Mouse (Mus musculus) MEL (cell line): Measurements from ENCODE around the gene Rpl24. TPM values are rescaled to one million over a fixed set of nuclear protein-coding genes. Genes with fewer than 3 reads are reported as not detected.

Experiments
- DNase-seq: peaks from one replicate; pipeline ENCODE4 v3.0.0; 2011; ENCODE audit warnings: low read depth, low spot score
- H3K27ac ChIP-seq: 2 replicates; pipeline ENCODE4 v1.5.1; 2012; ENCODE audit warnings: low read depth, mild to moderate bottlenecking, control low read depth, low read length, moderate library complexity; ENCODE audit not compliant: control insufficient read depth
- H3K27me3 ChIP-seq, 2 experiments: fragments of 150-350 bp in 1 of 2; sonication (generic) in 1 of 2; 2 replicates each; pipeline ENCODE4 v1.6.1; 2012; ENCODE audit warnings: low read length in 2 of 2, mild to moderate bottlenecking in 2 of 2, improper control_type of control experiment in 1 of 2, moderate library complexity in 1 of 2; ENCODE audit not compliant: insufficient read depth in 2 of 2, control insufficient read depth in 1 of 2
- H3K36me3 ChIP-seq, 2 experiments: 2 replicates each; pipeline ENCODE4 v1.6.1; 2012 to 2014; ENCODE audit warnings: low read length in 2 of 2, improper control_type of control experiment in 1 of 2, inconsistent platforms in 1 of 2, mild to moderate bottlenecking in 1 of 2; ENCODE audit not compliant: insufficient read depth in 2 of 2, control insufficient read depth in 1 of 2
- H3K4me1 ChIP-seq, 2 experiments: fragments of 150-350 bp in 1 of 2; sonication (generic) in 1 of 2; 2 replicates each; pipeline ENCODE4 v1.6.1; 2012; ENCODE audit warnings: low read length in 2 of 2, improper control_type of control experiment in 1 of 2, mild to moderate bottlenecking in 1 of 2; ENCODE audit not compliant: insufficient read depth in 2 of 2, control insufficient read depth in 1 of 2
- H3K4me3 ChIP-seq, 2 experiments: fragments of 150-350 bp in 1 of 2; sonication (generic) in 1 of 2; 2 replicates each; pipeline ENCODE4 v1.5.1; 2012; ENCODE audit warnings: low read depth in 2 of 2, low read length in 2 of 2, mild to moderate bottlenecking in 2 of 2, moderate library complexity in 2 of 2, control low read depth in 1 of 2, improper control_type of control experiment in 1 of 2; ENCODE audit not compliant: control insufficient read depth in 1 of 2, insufficient read depth in 1 of 2
- H3K79me2 ChIP-seq: 2 replicates; pipeline ENCODE4 v1.6.1; 2012; ENCODE audit warnings: mild to moderate bottlenecking, low read length, moderate library complexity; ENCODE audit not compliant: control insufficient read depth, poor library complexity, insufficient read depth
- H3K9ac ChIP-seq: 2 replicates; pipeline ENCODE4 v1.6.1; 2012; ENCODE audit warnings: low read depth, mild to moderate bottlenecking, control low read depth, low read length, moderate library complexity; ENCODE audit not compliant: control insufficient read depth, poor library complexity, severe bottlenecking
- H3K9me3 ChIP-seq: fragments of 150-350 bp; sonication (generic); replicated peaks from 2 replicates; pipeline ENCODE4 v1.6.1; 2012; ENCODE audit warnings: mild to moderate bottlenecking, low read length, improper control_type of control experiment, moderate library complexity; ENCODE audit not compliant: insufficient read depth
- CHD1 ChIP-seq: IDR thresholded peaks from 2 replicates; pipeline ENCODE4 v1.6.1; 2012; ENCODE audit warnings: low read depth, mild to moderate bottlenecking, inconsistent platforms, low read length, improper control_type of control experiment
- CHD2 ChIP-seq: IDR thresholded peaks from 2 replicates; pipeline ENCODE4 v1.6.1; 2011; ENCODE audit warnings: low read length, improper control_type of control experiment
- CTCF ChIP-seq, 3 experiments: IDR thresholded peaks in 2 of 3; conservative IDR thresholded peaks in 1 of 3; 2 replicates each; pipeline ENCODE4 v1.5.1; 2011 to 2012; ENCODE audit warnings: low read length in 3 of 3, low read depth in 2 of 3, mild to moderate bottlenecking in 2 of 3, improper control_type of control experiment in 1 of 3, inconsistent platforms in 1 of 3, mixed read lengths in 1 of 3, moderate library complexity in 1 of 3; ENCODE audit not compliant: control insufficient read depth in 1 of 3, insufficient read depth in 1 of 3, poor library complexity in 1 of 3, severe bottlenecking in 1 of 3
- E2F4 ChIP-seq: IDR thresholded peaks from 2 replicates; pipeline ENCODE4 v1.6.1; 2011; ENCODE audit warnings: low read depth, low read length, improper control_type of control experiment, borderline replicate concordance
- ELF1 ChIP-seq: IDR thresholded peaks from 2 replicates; pipeline ENCODE4 v1.6.1; 2014; ENCODE audit warnings: low read depth, mild to moderate bottlenecking, inconsistent platforms, low read length, improper control_type of control experiment, moderate library complexity
- ETS1 ChIP-seq: IDR thresholded peaks from 2 replicates; pipeline ENCODE4 v1.6.1; 2012; ENCODE audit warnings: low read depth, mild to moderate bottlenecking, inconsistent platforms, low read length, improper control_type of control experiment, moderate library complexity
- GABPA ChIP-seq: IDR thresholded peaks from 2 replicates; pipeline ENCODE4 v1.6.1; 2012; ENCODE audit warnings: low read depth, mild to moderate bottlenecking, inconsistent platforms, low read length, improper control_type of control experiment, moderate library complexity
- GATA1 ChIP-seq: IDR thresholded peaks from 2 replicates; pipeline ENCODE4 v1.6.1; 2011; ENCODE audit warnings: low read depth, low read length, improper control_type of control experiment
- HCFC1 ChIP-seq: IDR thresholded peaks from 2 replicates; pipeline ENCODE4 v1.6.1; 2012; ENCODE audit warnings: low read depth, mild to moderate bottlenecking, inconsistent platforms, low read length, improper control_type of control experiment, moderate library complexity
- JUND ChIP-seq: IDR thresholded peaks from 2 replicates; pipeline ENCODE4 v1.6.1; 2011; ENCODE audit warnings: low read depth, mild to moderate bottlenecking, improper control_type of control experiment, low read length
- MAFK ChIP-seq: IDR thresholded peaks from 2 replicates; pipeline ENCODE4 v1.6.1; 2011; ENCODE audit warnings: low read depth, mild to moderate bottlenecking, low read length, improper control_type of control experiment, borderline replicate concordance
- MAX ChIP-seq: IDR thresholded peaks from 2 replicates; pipeline ENCODE4 v1.6.1; 2011; ENCODE audit warnings: low read length, improper control_type of control experiment
- MAZ ChIP-seq: IDR thresholded peaks from 2 replicates; pipeline ENCODE4 v1.6.1; 2012; ENCODE audit warnings: low read depth, mild to moderate bottlenecking, inconsistent platforms, low read length, improper control_type of control experiment
- MEF2A ChIP-seq: IDR thresholded peaks from 2 replicates; pipeline ENCODE4 v1.6.1; 2014; ENCODE audit warnings: low read depth, mild to moderate bottlenecking, inconsistent platforms, low read length, improper control_type of control experiment; ENCODE audit not compliant: poor library complexity, insufficient replicate concordance, severe bottlenecking; ENCODE audit errors: extremely low read depth
- MYB ChIP-seq: IDR thresholded peaks from 2 replicates; pipeline ENCODE4 v1.6.1; 2011; ENCODE audit warnings: mild to moderate bottlenecking, low read depth, low read length, improper control_type of control experiment
- NELFE ChIP-seq: IDR thresholded peaks from 2 replicates; pipeline ENCODE4 v1.6.1; 2011; ENCODE audit warnings: low read depth, low read length, improper control_type of control experiment
- NRF1 ChIP-seq: IDR thresholded peaks from 2 replicates; pipeline ENCODE4 v1.6.1; 2014; ENCODE audit warnings: low read depth, mild to moderate bottlenecking, inconsistent platforms, low read length, improper control_type of control experiment, moderate library complexity; ENCODE audit not compliant: poor library complexity, insufficient read depth, severe bottlenecking
- POLR2A ChIP-seq, 2 experiments: IDR thresholded peaks; 2 replicates each; pipeline ENCODE4 v1.6.1; 2011 to 2012; ENCODE audit warnings: low read length in 2 of 2, mild to moderate bottlenecking in 2 of 2, control low read depth in 1 of 2, improper control_type of control experiment in 1 of 2, low read depth in 1 of 2, moderate library complexity in 1 of 2; ENCODE audit not compliant: control insufficient read depth in 1 of 2, insufficient read depth in 1 of 2, poor library complexity in 1 of 2
- RAD21 ChIP-seq: IDR thresholded peaks from 2 replicates; pipeline ENCODE4 v1.6.1; 2011; ENCODE audit warnings: mild to moderate bottlenecking, low read depth, low read length, improper control_type of control experiment
- RCOR1 ChIP-seq: IDR thresholded peaks from 2 replicates; pipeline ENCODE4 v1.6.1; 2012; ENCODE audit warnings: low read depth, mild to moderate bottlenecking, inconsistent platforms, low read length, improper control_type of control experiment
- SIN3A ChIP-seq: IDR thresholded peaks from 2 replicates; pipeline ENCODE4 v1.6.1; 2012; ENCODE audit warnings: low read length, improper control_type of control experiment, inconsistent platforms
- TAL1 ChIP-seq: IDR thresholded peaks from 2 replicates; pipeline ENCODE4 v1.6.1; 2012; ENCODE audit warnings: mild to moderate bottlenecking, inconsistent platforms, low read length, moderate library complexity, mixed read lengths
- TCF12 ChIP-seq: IDR thresholded peaks from 2 replicates; pipeline ENCODE4 v1.6.1; 2014; ENCODE audit warnings: low read depth, mild to moderate bottlenecking, inconsistent platforms, low read length, improper control_type of control experiment, moderate library complexity
- USF2 ChIP-seq, 2 experiments: IDR thresholded peaks; 2 replicates each; pipeline ENCODE4 v1.6.1; 2011 to 2012; ENCODE audit warnings: improper control_type of control experiment in 2 of 2, low read length in 2 of 2, borderline replicate concordance in 1 of 2, inconsistent platforms in 1 of 2, low read depth in 1 of 2, mild to moderate bottlenecking in 1 of 2; ENCODE audit not compliant: insufficient read depth in 1 of 2
- ZC3H11A ChIP-seq: IDR thresholded peaks from 2 replicates; pipeline ENCODE4 v1.6.1; 2012; ENCODE audit warnings: low read depth, mild to moderate bottlenecking, inconsistent platforms, low read length, improper control_type of control experiment
- ZMIZ1 ChIP-seq: IDR thresholded peaks from 2 replicates; pipeline ENCODE4 v1.6.1; 2012; ENCODE audit warnings: low read depth, mild to moderate bottlenecking, inconsistent platforms, low read length, improper control_type of control experiment, moderate library complexity
- polyA plus RNA-seq, 2 experiments: library from polyadenylated mRNA; stranded (reverse) in 1 of 2; unstranded in 1 of 2; fragments of >175 nt in 1 of 2; fragments of >200 nt in 1 of 2; gene quantifications; 2 replicates each; pipeline versions ENCODE4 v1.2.1 to v1.2.4; 2012; ENCODE audit warnings: low replicate concordance in 2 of 2, low read depth in 1 of 2; ENCODE audit not compliant: insufficient read length in 2 of 2, insufficient read depth in 1 of 2, missing spikeins in 1 of 2
- total RNA-seq: library from RNA; depleted of rRNA; stranded (reverse); fragments of 300-350 nt; gene quantifications from 2 replicates; pipeline ENCODE4 v1.2.3, GENCODE M21; 2012

The Rpl24 gene
- total and polyA plus RNA-seq, 3 experiments = 132 to 1,552 TPM; not detected in 1

DNA sequence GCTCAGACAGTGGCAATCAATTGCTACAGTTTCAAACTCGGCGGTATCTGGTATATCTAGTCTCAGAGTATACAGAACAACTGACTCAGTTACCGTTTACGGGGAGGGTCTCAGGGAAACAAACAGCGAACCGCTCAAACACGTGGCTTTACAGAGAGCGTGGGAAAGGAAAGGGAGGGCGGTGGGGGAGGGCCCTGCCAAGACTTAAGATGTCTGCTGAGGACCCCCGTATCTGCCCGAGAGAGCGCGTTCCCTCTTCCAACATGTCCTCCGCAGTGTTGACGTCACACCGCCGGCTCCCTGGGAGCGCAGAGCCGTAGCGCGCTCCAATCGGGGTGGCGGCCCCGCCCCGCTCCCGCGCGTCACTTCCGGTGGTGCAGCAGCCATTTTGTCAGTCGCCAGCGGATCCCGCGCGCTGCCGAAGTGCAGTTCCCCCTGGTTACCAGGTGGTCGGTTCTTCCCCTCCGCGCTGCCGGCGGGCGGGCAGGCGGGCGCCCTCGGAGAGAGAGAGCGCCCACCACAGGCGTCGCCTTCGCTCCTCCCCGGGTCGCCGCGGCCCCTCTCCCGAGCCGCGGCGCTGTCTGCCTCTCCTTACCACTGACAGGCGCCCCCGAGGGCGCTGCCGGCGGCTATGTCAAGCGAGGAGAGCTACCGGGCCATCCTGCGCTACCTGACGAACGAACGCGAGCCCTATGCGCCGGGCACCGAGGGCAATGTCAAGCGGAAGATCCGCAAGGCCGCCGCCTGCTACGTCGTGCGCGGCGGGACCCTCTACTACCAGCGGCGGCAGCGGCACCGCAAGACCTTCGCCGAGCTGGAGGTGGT is 7.6 kb downstream of the Rpl24 start, which contains the start of gene Zbtb11 (continued):
- TF ChIP-seq ETS1 = peak; percentile 86
- no peak for TF ChIP-seq RAD21
- TF ChIP-seq CHD2 = peak; percentile 64
- TF ChIP-seq NRF1 = peak; percentile 59

DNA sequence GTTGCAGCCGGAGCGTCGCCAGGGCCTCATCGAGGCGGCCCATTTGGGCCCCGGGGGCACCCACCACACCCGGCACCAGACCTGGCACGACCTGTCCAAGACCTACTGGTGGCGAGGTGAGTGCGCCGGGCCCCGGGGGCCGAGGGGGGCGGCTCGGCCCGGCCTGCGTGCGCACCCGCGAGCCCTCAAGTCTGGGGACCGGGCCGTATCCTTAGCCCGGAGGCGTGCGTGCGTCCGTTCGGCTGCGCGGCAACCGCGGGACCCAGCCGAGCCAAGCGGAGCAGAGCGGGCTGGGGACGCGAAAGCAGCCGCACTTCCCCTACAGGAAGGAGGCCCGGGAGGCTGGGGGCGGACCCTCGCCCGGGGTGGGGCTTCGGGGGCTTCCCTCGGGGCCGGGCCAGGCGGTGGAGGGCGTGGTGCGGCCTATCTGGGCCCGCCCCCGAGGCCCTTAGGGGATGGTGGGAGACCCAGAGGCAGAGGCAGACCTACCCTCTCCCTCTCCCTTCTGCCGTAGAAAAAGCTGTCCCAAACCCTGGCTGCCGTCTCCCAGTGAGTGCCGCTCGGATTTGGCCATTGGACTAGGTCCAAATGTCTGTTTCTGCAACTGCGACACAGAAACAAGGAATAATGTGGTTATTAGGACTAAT is 8.3 kb downstream of the Rpl24 start:
- Histone ChIP-seq H3K9me3 (no peaks in the 10 kb centered on the region), H3K36me3 (peaks cover 26 to 49% of the 10 kb centered on the region in 2 experiments), H3K27ac (peak overlapping the region; percentile 48), H3K9ac (peak overlapping the region; percentile 77), H3K79me2 (peaks cover 50% of the 10 kb centered on the region), H3K27me3 (no peaks in the 10 kb centered on the region), H3K4me3 (peak overlapping the region; percentile 67 to 71), H3K4me1 (peaks cover 4 to 22% of the 10 kb centered on the region in 2 experiments)
- TF ChIP-seq NELFE = peak; percentile 41; the same call in 1 of the 2 replicates
- peak; percentile 68 for TF ChIP-seq HCFC1
- peak; percentile 10 to 29; a peak in 1 of 4 replicates for TF ChIP-seq POLR2A (IDR thresholded peaks at IDR 0.05; ENCODE audit: control insufficient read depth in 1 of 2, insufficient read depth in 1 of 2, low read depth in 1 of 2, low read length in 2 of 2, poor library complexity in 1 of 2)
- TF ChIP-seq MAFK = no peak
- no peak for TF ChIP-seq MAX
- no peak for TF ChIP-seq ETS1
- no peak for TF ChIP-seq MEF2A
- no peak for TF ChIP-seq USF2 (IDR thresholded peaks at IDR 0.05; ENCODE audit: borderline replicate concordance in 1 of 2, insufficient read depth in 1 of 2, low read depth in 1 of 2, low read length in 2 of 2)
- no peak for TF ChIP-seq RCOR1
- TF ChIP-seq TAL1 = no peak
- no peak for TF ChIP-seq ELF1
- DNase-seq = peak; percentile 91

DNA sequence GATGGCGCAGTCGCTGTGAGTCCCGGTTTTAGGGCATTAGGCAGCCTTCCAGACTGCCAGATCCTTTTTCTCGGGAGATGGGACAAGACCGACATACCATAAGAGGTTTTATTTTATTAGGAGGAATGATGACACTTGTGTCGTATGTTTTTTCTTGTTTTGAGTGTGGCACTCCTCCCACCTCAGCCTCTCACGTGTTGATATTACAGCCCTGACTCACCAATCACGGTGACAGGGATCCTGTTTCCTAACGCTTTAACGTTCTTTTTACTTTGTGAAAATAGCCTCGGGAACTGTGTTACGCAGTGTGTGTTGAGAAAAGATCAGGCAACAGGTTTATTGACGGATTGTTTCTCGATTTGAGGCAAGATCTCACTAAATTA is 8.8 kb downstream of the Rpl24 start:
- H3K27ac ChIP-seq = no peak overlapping the region
- peak; percentile 83 for DNase-seq
- H3K27me3 ChIP-seq = no peaks in the 10 kb centered on the region
- H3K36me3 ChIP-seq = peaks cover 22 to 44% of the 10 kb centered on the region in 2 experiments
- peaks cover 50% of the 10 kb centered on the region for H3K79me2 ChIP-seq
- peak overlapping the region; percentile 48 for H3K9ac ChIP-seq
- H3K4me3 ChIP-seq = peak overlapping the region; percentile 67 to 68
- peaks cover 4 to 20% of the 10 kb centered on the region in 2 experiments; a peak in 3 of 4 replicates for H3K4me1 ChIP-seq
- H3K9me3 ChIP-seq = no peaks in the 10 kb centered on the region
- no peak for TF ChIP-seq CHD2
- TF ChIP-seq MAZ = no peak
- TF ChIP-seq TCF12 = no peak
- TF ChIP-seq TAL1 = no peak
- TF ChIP-seq NELFE = no peak
- TF ChIP-seq CTCF (IDR thresholded peaks at IDR 0.05 in 2 of 3, conservative IDR thresholded peaks at IDR 0.05 in 1 of 3; ENCODE audit: control insufficient read depth in 1 of 3, insufficient read depth in 1 of 3, low read depth in 2 of 3, low read length in 3 of 3, poor library complexity in 1 of 3, severe bottlenecking in 1 of 3) = no peak
- no peak for TF ChIP-seq GATA1
- no peak for TF ChIP-seq GABPA
- TF ChIP-seq USF2 (IDR thresholded peaks at IDR 0.05; ENCODE audit: borderline replicate concordance in 1 of 2, insufficient read depth in 1 of 2, low read depth in 1 of 2, low read length in 2 of 2) = no peak
- no peak for TF ChIP-seq MYB
- TF ChIP-seq RCOR1 = no peak
- TF ChIP-seq ZC3H11A = no peak
- TF ChIP-seq CHD1 = no peak
- no peak for TF ChIP-seq JUND
- no peak for TF ChIP-seq E2F4
- peak; percentile 88 for TF ChIP-seq SIN3A
- no peak for TF ChIP-seq ZMIZ1
